Mouse (Mus musculus) spleen, postnatal 10 days (tissue): ENCODE results near the gene Dlst.
A peak's percentile ranks its signal among the peaks of the same experiment; 100 is the strongest.

Experiments used
- DNase-seq, 2 experiments: peaks; one replicate each; pipeline ENCODE4 v3.0.0; 2021 to 2022; ENCODE audit warnings: low spot score in 2 of 2

The Dlst gene

GRCm38 (mm10) chr12:85150321-85151001 lies 39.8 kb downstream of the Dlst start:
- no peak for DNase-seq

GRCm38 (mm10) chr12:85151002-85151774 lies 40.6 kb downstream of the Dlst start, which contains the start of gene Rps6kl1:
Gene Rps6kl1 (minus strand): TSS chr12:85151264.
- DNase-seq, result peak in 1 of 2 experiments; percentile 49

- DNase-seq, result no peak
Observed at GRCm38 (mm10) chr12:85153011-85153410, 42.4 kb downstream of the Dlst start.

- no peak for DNase-seq
Observed at GRCm38 (mm10) chr12:85156324-85156723, 45.7 kb downstream of the Dlst start.

GRCm38 (mm10) chr12:85157797-85158460 lies 47.3 kb downstream of the Dlst start:
- no peak for DNase-seq

- DNase-seq, result no peak
Observed at GRCm38 (mm10) chr12:85158801-85159200, 48.2 kb downstream of the Dlst start.

- no peak for DNase-seq
Observed at GRCm38 (mm10) chr12:85159592-85159991, 49.0 kb downstream of the Dlst start.

- DNase-seq, result no peak
Observed at GRCm38 (mm10) chr12:85164996-85165395, 54.4 kb downstream of the Dlst start.

- no peak for DNase-seq
Observed at GRCm38 (mm10) chr12:85166631-85167030, 56.0 kb downstream of the Dlst start.

GRCm38 (mm10) chr12:85169117-85169858 lies 58.7 kb downstream of the Dlst start:
- DNase-seq, result peak; percentile 81 to 90

- DNase-seq, result no peak
Observed at GRCm38 (mm10) chr12:85169877-85170276, 59.2 kb downstream of the Dlst start.

- no peak for DNase-seq
Observed at GRCm38 (mm10) chr12:85170284-85170947, 59.8 kb downstream of the Dlst start.

GRCm38 (mm10) chr12:85170948-85171307 lies 60.3 kb downstream of the Dlst start:
- no peak for DNase-seq

GRCm38 (mm10) chr12:85174016-85174415 lies 63.4 kb downstream of the Dlst start:
- DNase-seq, result no peak

- no peak for DNase-seq
Observed at GRCm38 (mm10) chr12:85175087-85175675, 64.5 kb downstream of the Dlst start.

GRCm38 (mm10) chr12:85175926-85176845 lies 65.6 kb downstream of the Dlst start:
- no peak for DNase-seq

- peak; percentile 27 to 52 for DNase-seq
Observed at GRCm38 (mm10) chr12:85176846-85177523, 66.4 kb downstream of the Dlst start.

- no peak for DNase-seq
Observed at GRCm38 (mm10) chr12:85177740-85178239, 67.2 kb downstream of the Dlst start, which contains the start of gene Pgf. Gene Pgf (minus strand): TSS chr12:85177790.

- no peak for DNase-seq
Observed at GRCm38 (mm10) chr12:85178294-85178693, 67.7 kb downstream of the Dlst start.
